Mouse (Mus musculus) left cerebral cortex, postnatal 25 days (tissue): Measurements from ENCODE around the gene Hdac1. TPM values are rescaled to one million over a fixed set of nuclear protein-coding genes. Genes with fewer than 3 reads are reported as not detected.

ENCODE experiments used
- DNase-seq, 2 experiments: peaks; one replicate each; pipeline ENCODE4 v3.0.0; 2022; ENCODE audit warnings: low spot score in 2 of 2, mixed read lengths in 1 of 2
- intact Hi-C: fragments of 180-260 bp; cut with DNase I; formaldehyde crosslinking; loops from one replicate; pipeline ENCODE4 v1.15.1; 2025
- total RNA-seq, 2 experiments: library from RNA; stranded (reverse); gene quantifications; 2 replicates each; pipeline ENCODE4 v1.2.3; 2021

Hdac1 gene
- total RNA-seq, 2 experiments from 2014 or later, result 28.5 to 31.6 TPM

- peak in 1 of 2 experiments; percentile 52 for DNase-seq
Observed at GRCm38 (mm10) chr4:129514300-129514898, 28.1 kb downstream of the Hdac1 start.

GRCm38 (mm10) chr4:129513891-129514290 is 28.6 kb downstream of the Hdac1 start:
- intact Hi-C loops, result loop anchor here (1.0 kb wide), 1 partner anchor 19 kb away; no protein-coding TSS in a partner anchor

More at GRCm38 (mm10) chr4:129514300-129514898, 28.1 kb downstream of the Hdac1 start:
- intact Hi-C loops, result loop anchor here (1.0 kb wide), 1 partner anchor 19 kb away; no protein-coding TSS in a partner anchor

GRCm38 (mm10) chr4:129513086-129513767 is 29.3 kb downstream of the Hdac1 start, which contains the start of gene Marcksl1:
Marcksl1 (plus strand) TSS chr4:129513581.
- peak; percentile 78 to 79 for DNase-seq
- intact Hi-C loops, result no loop called here

More at GRCm38 (mm10) chr4:129513891-129514290, 28.6 kb downstream of the Hdac1 start:
- DNase-seq, result no peak

GRCm38 (mm10) chr4:129511413-129512096 is 31.0 kb downstream of the Hdac1 start:
- DNase-seq, result no peak
- intact Hi-C loops, result no loop called here

GRCm38 (mm10) chr4:129510723-129511412 is 31.6 kb downstream of the Hdac1 start:
- no peak for DNase-seq
- intact Hi-C loops, result no loop called here

GRCm38 (mm10) chr4:129509650-129510049 is 32.9 kb downstream of the Hdac1 start:
- no peak for DNase-seq
- intact Hi-C loops, result no loop called here

GRCm38 (mm10) chr4:129508834-129509600 is 33.5 kb downstream of the Hdac1 start:
- DNase-seq, result no peak
- intact Hi-C loops, result no loop called here

- DNase-seq, result no peak
- intact Hi-C loops, result no loop called here
Observed at GRCm38 (mm10) chr4:129508237-129508515, 34.3 kb downstream of the Hdac1 start.

- intact Hi-C loops, result no loop called here
- no peak for DNase-seq
Observed at GRCm38 (mm10) chr4:129507434-129508236, 34.9 kb downstream of the Hdac1 start.

- intact Hi-C loops, result no loop called here
Observed at GRCm38 (mm10) chr4:129505511-129505910, 37.0 kb downstream of the Hdac1 start.

GRCm38 (mm10) chr4:129502901-129503444 is 39.5 kb downstream of the Hdac1 start:
- intact Hi-C loops, result loop anchor here (5.0 kb wide), 1 partner anchor 104 kb away; no protein-coding TSS in a partner anchor
- no peak for DNase-seq

More at GRCm38 (mm10) chr4:129505511-129505910, 37.0 kb downstream of the Hdac1 start:
- no peak for DNase-seq

GRCm38 (mm10) chr4:129502327-129502888 is 40.1 kb downstream of the Hdac1 start:
- DNase-seq, result no peak
- intact Hi-C loops, result loop anchor here (5.0 kb wide), 1 partner anchor 105 kb away; no protein-coding TSS in a partner anchor

- DNase-seq, result peak; percentile 61 to 70
- intact Hi-C loops, result loop anchor here (5.0 kb wide), 1 partner anchor 106 kb away; no protein-coding TSS in a partner anchor
Observed at GRCm38 (mm10) chr4:129500607-129501566, 41.6 kb downstream of the Hdac1 start.

- DNase-seq, result no peak
- intact Hi-C loops, result loop anchor here (5.0 kb wide), 1 partner anchor 107 kb away; no protein-coding TSS in a partner anchor
Observed at GRCm38 (mm10) chr4:129500017-129500416, 42.5 kb downstream of the Hdac1 start.

- intact Hi-C loops, result no loop called here
- DNase-seq, result no peak
Observed at GRCm38 (mm10) chr4:129498941-129499340, 43.6 kb downstream of the Hdac1 start.

GRCm38 (mm10) chr4:129496631-129497030 is 45.9 kb downstream of the Hdac1 start:
- intact Hi-C loops, result no loop called here
- DNase-seq, result no peak
